Mouse (Mus musculus): ENCODE results near the gene Id1. TPM values are rescaled to one million over a fixed set of nuclear protein-coding genes. Genes with fewer than 3 reads are reported as not detected.

The Id1 gene
- total RNA-seq, 2 experiments from 2014 or later: 6.6 to 7.6 TPM

DNA sequence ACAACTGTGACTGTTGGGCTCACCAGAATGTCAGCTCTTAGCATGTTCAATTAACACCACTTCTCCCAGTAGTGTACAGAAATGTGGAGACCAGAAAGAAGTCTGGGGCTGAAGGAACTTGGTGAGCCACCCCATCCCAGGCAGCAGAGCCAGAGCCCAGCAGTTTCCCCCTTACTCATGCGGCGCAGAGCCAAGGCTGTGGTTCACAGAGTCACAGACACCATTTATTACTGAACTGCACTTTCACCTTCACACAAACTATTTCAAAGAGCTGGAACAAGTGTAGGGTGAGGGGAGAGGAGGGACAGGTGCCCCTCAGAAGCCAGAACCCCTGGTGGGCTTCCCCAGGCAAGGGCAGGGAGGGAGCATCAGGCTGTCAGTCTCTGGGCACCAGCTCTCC lies 44.4 kb downstream of the Id1 start:
- ATAC-seq (replicated peaks; ENCODE audit: poor library complexity, severe bottlenecking): peak; percentile 15; the same call in 1 of the 2 replicates

DNA sequence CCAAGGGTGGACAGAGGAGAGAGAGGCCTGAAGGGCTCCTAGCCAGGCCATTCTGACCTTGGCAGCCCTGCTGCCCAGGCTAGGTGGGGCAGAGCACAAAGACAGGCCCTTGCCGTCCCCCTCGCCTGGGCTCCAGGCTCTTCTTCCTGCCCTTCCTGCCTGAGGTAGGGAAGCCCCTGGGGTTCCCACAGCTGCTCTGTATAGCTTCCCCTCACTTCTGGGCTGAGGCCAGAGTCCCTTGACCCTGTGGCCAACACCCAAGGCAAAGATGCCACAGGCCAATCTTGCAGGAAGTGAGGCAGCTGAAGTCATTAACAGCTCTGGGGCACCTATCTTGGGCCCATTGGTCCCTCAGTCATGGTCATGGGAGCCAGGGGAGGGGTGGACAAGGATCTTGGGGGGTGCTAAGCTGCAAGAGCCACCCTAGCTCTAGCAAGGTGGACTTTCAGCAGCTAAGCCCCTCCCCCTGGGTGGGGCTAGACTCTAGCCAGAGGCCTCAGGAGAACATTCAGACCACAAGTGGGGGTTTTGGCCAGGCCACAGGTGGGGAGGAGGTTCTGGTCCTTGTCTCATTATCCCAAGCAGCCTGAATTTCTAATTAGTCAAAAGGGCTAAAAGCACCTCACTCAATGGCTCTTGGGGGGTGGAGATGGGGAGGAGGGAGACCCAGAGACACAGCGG lies 45.1 kb downstream of the Id1 start:
- ATAC-seq (replicated peaks; ENCODE audit: poor library complexity, severe bottlenecking): peak; percentile 46

DNA sequence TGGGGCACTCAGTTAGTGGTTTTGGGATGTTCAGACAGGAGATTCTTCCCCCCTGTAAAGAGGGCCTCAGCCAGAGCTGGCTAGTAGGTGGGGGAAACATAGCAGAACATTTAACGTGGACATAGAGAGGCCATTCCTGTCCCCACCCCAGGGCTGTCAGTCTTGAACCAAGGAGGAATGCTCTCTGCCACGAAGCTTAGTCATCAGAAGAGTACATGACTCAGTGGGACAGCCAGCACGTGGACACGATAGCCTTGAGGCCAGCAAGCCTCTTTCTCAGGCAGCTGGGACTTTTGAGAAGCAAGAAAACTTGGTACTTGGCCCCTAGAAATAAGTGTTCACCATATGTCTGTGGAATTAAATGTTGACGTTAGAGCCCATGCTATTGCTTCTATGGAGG lies 46.6 kb downstream of the Id1 start:
- ATAC-seq (replicated peaks; ENCODE audit: poor library complexity, severe bottlenecking): no peak

DNA sequence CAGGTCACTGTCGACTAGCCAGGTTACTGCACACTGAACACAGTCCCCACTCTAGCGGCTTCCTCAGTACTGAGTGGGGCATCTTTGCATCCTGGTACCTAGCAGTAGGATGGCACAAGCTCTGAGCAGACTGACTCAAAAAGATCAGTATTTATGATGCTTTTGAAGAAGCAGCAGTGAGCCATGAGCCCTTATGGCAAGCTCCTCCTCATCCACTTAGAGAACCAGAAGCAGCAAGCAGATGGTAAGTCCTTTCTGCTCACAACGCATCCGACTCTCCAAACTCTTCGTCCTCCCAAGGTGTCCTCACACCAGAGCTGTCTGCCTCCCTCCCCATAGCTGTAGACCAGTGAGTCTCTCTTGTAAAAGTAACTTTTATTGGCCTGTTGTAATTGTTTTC lies 47.2 kb downstream of the Id1 start:
- ATAC-seq (replicated peaks; ENCODE audit: poor library complexity, severe bottlenecking): no peak

DNA sequence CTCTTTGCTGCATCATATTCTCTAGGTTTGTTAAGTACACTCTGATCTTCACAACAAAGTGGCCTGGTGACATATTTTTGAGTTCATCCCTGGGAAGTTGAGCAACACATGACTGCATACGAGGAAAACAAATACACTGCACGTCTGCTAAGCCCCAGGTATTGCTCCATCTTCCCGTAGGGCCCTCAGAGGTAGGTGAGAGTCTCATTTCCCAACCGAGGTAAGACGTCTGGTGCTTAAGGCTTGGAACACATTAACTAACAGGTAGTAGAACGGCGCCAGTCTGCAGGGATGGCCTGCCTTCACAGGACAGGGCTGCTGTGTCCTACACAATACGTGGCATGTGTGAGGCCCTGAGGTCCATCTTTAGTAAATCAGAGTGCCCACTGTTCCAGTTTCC lies 48.6 kb downstream of the Id1 start:
- ATAC-seq (replicated peaks; ENCODE audit: poor library complexity, severe bottlenecking): no peak

DNA sequence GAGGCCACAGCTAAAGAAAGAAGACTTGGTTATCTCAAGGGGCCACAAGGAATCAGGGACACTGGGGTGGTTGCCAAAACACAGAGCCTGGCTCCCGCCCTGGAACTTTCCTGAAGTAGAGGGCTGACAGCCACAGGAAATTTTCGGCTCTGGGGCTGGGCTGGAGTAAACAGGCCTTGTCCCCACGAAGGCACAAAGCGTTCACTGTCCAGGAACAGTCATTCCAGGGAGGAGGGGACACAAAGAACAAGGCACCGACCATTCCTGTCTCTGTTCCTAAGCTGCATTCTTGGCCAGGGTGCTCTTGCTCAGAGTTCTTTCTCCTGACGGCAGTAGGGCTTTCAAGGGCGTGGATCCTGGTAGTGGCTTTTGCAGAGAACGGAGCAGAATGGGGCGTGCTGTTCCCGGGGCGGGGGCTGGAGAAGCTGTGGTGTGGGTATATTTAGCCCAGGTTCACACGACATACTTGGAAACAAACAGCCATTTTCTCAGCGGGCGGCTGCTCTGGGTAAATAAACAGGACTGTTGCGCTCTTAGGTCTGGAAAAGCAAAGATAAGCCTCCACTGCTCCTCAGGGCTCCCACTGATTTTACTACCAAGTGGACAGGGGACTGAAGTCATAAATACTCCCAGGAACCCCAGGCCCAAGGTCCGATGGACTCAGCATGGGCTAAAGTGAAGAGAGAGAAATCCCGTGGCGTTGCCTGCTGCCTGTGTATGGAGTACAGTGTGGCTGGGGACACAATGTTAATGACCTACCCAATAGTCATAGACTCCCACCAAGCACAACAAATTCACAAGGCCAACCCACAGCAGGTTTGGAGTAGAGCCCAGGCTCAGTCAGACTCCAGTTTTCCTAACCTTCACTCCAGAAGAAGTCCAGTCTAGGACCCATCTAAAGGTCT lies 49.6 kb downstream of the Id1 start:
- ATAC-seq (replicated peaks; ENCODE audit: poor library complexity, severe bottlenecking): no peak

Other genes starting within 250 kb of the Id1 start
- not detected in 2 replicates for gene Defb22, start 246.1 kb upstream of the Id1 start, total RNA-seq (2014; fragmentation: Nextera tagmentation)
- gene Defb22, start 246.1 kb upstream of the Id1 start, total RNA-seq (2017): not detected in 2 replicates
- gene Defb26, start 224.6 kb upstream of the Id1 start, total RNA-seq (2014; fragmentation: Nextera tagmentation): not detected in 2 replicates
- not detected in 2 replicates for gene Defb26, start 224.6 kb upstream of the Id1 start, total RNA-seq (2017)
- not detected in 2 replicates for gene Defb28, start 218.0 kb upstream of the Id1 start, total RNA-seq (2014; fragmentation: Nextera tagmentation)
- not detected in 2 replicates for gene Defb28, start 218.0 kb upstream of the Id1 start, total RNA-seq (2017)
- gene Defb29, start 196.2 kb upstream of the Id1 start, total RNA-seq (2014; fragmentation: Nextera tagmentation): not detected in 2 replicates
- gene Defb29, start 196.2 kb upstream of the Id1 start, total RNA-seq (2017): not detected in 2 replicates
- not detected in 2 replicates for gene Gm17416, start 166.9 kb upstream of the Id1 start, total RNA-seq (2014; fragmentation: Nextera tagmentation)
- not detected in 2 replicates for gene Gm17416, start 166.9 kb upstream of the Id1 start, total RNA-seq (2017)
- not detected in 2 replicates for gene Defb21, start 163.5 kb upstream of the Id1 start, total RNA-seq (2014; fragmentation: Nextera tagmentation)
- not detected in 2 replicates for gene Defb21, start 163.5 kb upstream of the Id1 start, total RNA-seq (2017)
- gene Defb19, start 155.9 kb upstream of the Id1 start, total RNA-seq (2014; fragmentation: Nextera tagmentation): not detected in 2 replicates
- not detected in 2 replicates for gene Defb19, start 155.9 kb upstream of the Id1 start, total RNA-seq (2017)
- not detected in 2 replicates for gene Defb45, start 136.9 kb upstream of the Id1 start, total RNA-seq (2014; fragmentation: Nextera tagmentation)
- gene Defb45, start 136.9 kb upstream of the Id1 start, total RNA-seq (2017): not detected in 2 replicates
- not detected in 2 replicates for gene Defb36, start 131.9 kb upstream of the Id1 start, total RNA-seq (2014; fragmentation: Nextera tagmentation)
- not detected in 2 replicates for gene Defb36, start 131.9 kb upstream of the Id1 start, total RNA-seq (2017)
- not detected in 2 replicates for gene Defb25, start 113.2 kb upstream of the Id1 start, total RNA-seq (2014; fragmentation: Nextera tagmentation)
- gene Defb25, start 113.2 kb upstream of the Id1 start, total RNA-seq (2017): not detected in 2 replicates
- 0.45 TPM in 1 of 2 replicates, not detected in the other for gene Rem1, start 109.3 kb upstream of the Id1 start, total RNA-seq (2014; fragmentation: Nextera tagmentation)
- not detected in 2 replicates for gene Rem1, start 109.3 kb upstream of the Id1 start, total RNA-seq (2017)
- gene H13, start 66.8 kb upstream of the Id1 start, total RNA-seq (2014; fragmentation: Nextera tagmentation): 180 and 213 TPM in 2 replicates
- gene H13, start 66.8 kb upstream of the Id1 start, total RNA-seq (2017): 150 and 235 TPM in 2 replicates
- gene Mcts2, start 49.2 kb upstream of the Id1 start, total RNA-seq (2014; fragmentation: Nextera tagmentation): 11.7 and 14.5 TPM in 2 replicates
- gene Mcts2, start 49.2 kb upstream of the Id1 start, total RNA-seq (2017): 5.7 and 10.9 TPM in 2 replicates
- gene Cox4i2, start 17.9 kb downstream of the Id1 start, total RNA-seq (2014; fragmentation: Nextera tagmentation): 6.8 and 13.0 TPM in 2 replicates
- gene Cox4i2, start 17.9 kb downstream of the Id1 start, total RNA-seq (2017): 6.0 TPM in 1 of 2 replicates, not detected in the other
- 13.2 and 27.8 TPM in 2 replicates for gene Bcl2l1, start 95.5 kb downstream of the Id1 start, total RNA-seq (2014; fragmentation: Nextera tagmentation)
- gene Bcl2l1, start 95.5 kb downstream of the Id1 start, total RNA-seq (2017): 10.3 and 25.2 TPM in 2 replicates
- 51.4 and 56.0 TPM in 2 replicates for gene Tpx2, start 111.7 kb downstream of the Id1 start, total RNA-seq (2014; fragmentation: Nextera tagmentation)
- gene Tpx2, start 111.7 kb downstream of the Id1 start, total RNA-seq (2017): 96.9 and 105 TPM in 2 replicates
- not detected in 2 replicates for gene Mylk2, start 175.1 kb downstream of the Id1 start, total RNA-seq (2014; fragmentation: Nextera tagmentation)
- gene Mylk2, start 175.1 kb downstream of the Id1 start, total RNA-seq (2017): not detected in 2 replicates
- not detected in 2 replicates for gene Foxs1, start 197.0 kb downstream of the Id1 start, total RNA-seq (2014; fragmentation: Nextera tagmentation)
- gene Foxs1, start 197.0 kb downstream of the Id1 start, total RNA-seq (2017): not detected in 2 replicates
- gene Dusp15, start 215.4 kb downstream of the Id1 start, total RNA-seq (2014; fragmentation: Nextera tagmentation): not detected in 2 replicates
- gene Dusp15, start 215.4 kb downstream of the Id1 start, total RNA-seq (2017): not detected in 2 replicates
- 2.4 and 13.4 TPM in 2 replicates for gene Ttll9, start 226.2 kb downstream of the Id1 start, total RNA-seq (2014; fragmentation: Nextera tagmentation)
- gene Ttll9, start 226.2 kb downstream of the Id1 start, total RNA-seq (2017): 1.7 and 2.5 TPM in 2 replicates